Comparison of ENCODE assay signal across 17 mouse cellular contexts in genomic region chr3:122205753-122206152, GRCm38 (mm10). TPM values are rescaled to one million over a fixed set of nuclear protein-coding genes. Genes with fewer than 3 reads are reported as not detected.
A peak's percentile ranks its signal among the peaks of the same experiment; 100 is the strongest.
DNase-seq lines count a peak whose midpoint lies in the region; ATAC-seq and TF ChIP-seq lines count a peak whose summit lies in the region.
"Had no signal": no experiment of that assay in that cellular context is flagged by ENCODE, and none has a peak within 500 bp of the region (broad histone marks: within the 10 kb centered on the region; RNA-seq: fewer than 3 reads in every experiment).

No protein-coding gene starts in this region.

- H3K36me3 ChIP-seq in kidney, embryonic 14.5 days (ENCODE audit: control insufficient read depth, insufficient read depth, low read length), result no peaks in the 10 kb centered on the region
- H3K36me3 ChIP-seq in liver, embryonic 13.5 days, result no peaks in the 10 kb centered on the region
- H3K36me3 ChIP-seq in intestine, postnatal 0 days (ENCODE audit: control insufficient read depth, insufficient read depth), result no peaks in the 10 kb centered on the region
- H3K36me3 ChIP-seq: limb, embryonic 12.5 days; midbrain, embryonic 15.5 days; stomach, embryonic 15.5 days had no signal

- peak; percentile 3; the same call in 1 of the 2 replicates for ATAC-seq in cerebellum, adult (ENCODE audit: insufficient number of reproducible peaks, low FRiP score, low TSS enrichment)
- ATAC-seq in kidney, embryonic 14.5 days (ENCODE audit: low FRiP score, low TSS enrichment), result no peak
- ATAC-seq in liver, embryonic 13.5 days (ENCODE audit: low read depth), result no peak
- no peak for ATAC-seq in intestine, postnatal 0 days
- ATAC-seq: forebrain, embryonic 13.5 days; midbrain, embryonic 15.5 days had no signal

- DNase-seq in cerebellum, postnatal 36 days, result no peak
- no peak for DNase-seq in kidney, postnatal 36 days
- DNase-seq in liver, embryonic 13.5 days, result no peak
- no peak for DNase-seq in liver
- no peak for DNase-seq in T-cell, adult 2 months (ENCODE audit: low spot score)
- DNase-seq: gastrocnemius, adult 2 months; lung, adult 2 months; lung, postnatal 14 days; thymus, postnatal 36 days had no signal

- WGBS in kidney, embryonic 14.5 days, result 56% methylated on average over 6 of the region's 6 CpGs
- 72% methylated on average over 6 of the region's 6 CpGs for WGBS in liver, embryonic 13.5 days (ENCODE audit: insufficient replicate concordance)
- WGBS in intestine, postnatal 0 days, result 80% methylated on average over 6 of the region's 6 CpGs

- no peaks in the 10 kb centered on the region for H3K27me3 ChIP-seq in kidney, embryonic 14.5 days (ENCODE audit: control insufficient read depth, insufficient read depth, low read length)
- no peaks in the 10 kb centered on the region for H3K27me3 ChIP-seq in liver, embryonic 13.5 days
- no peaks in the 10 kb centered on the region for H3K27me3 ChIP-seq in intestine, postnatal 0 days (replicated peaks; ENCODE audit: control insufficient read depth, insufficient read depth, low read length)
- H3K27me3 ChIP-seq: forebrain, embryonic 13.5 days; limb, embryonic 12.5 days; midbrain, embryonic 15.5 days; stomach, embryonic 15.5 days had no signal

- H3K4me1 ChIP-seq in kidney, embryonic 14.5 days (ENCODE audit: control insufficient read depth, insufficient read depth, low read length), result peaks cover 10% of the 10 kb centered on the region; the same call in 1 of the 2 replicates
- peaks cover 19% of the 10 kb centered on the region for H3K4me1 ChIP-seq in liver, embryonic 13.5 days (replicated peaks)
- H3K4me1 ChIP-seq in intestine, postnatal 0 days (replicated peaks; ENCODE audit: control insufficient read depth, insufficient read depth, low read length), result 0 out of 2 replicates have a peak, but pooled peaks cover 13% of the 10 kb centered on the region

- TF ChIP-seq CTCF in intestine, postnatal 0 days (IDR thresholded peaks at IDR 0.05; ENCODE audit: low read depth), result no peak

- H3K27ac ChIP-seq in kidney, embryonic 14.5 days (ENCODE audit: low read depth, low read length), result peak overlapping the region; percentile 48
- H3K27ac ChIP-seq in liver, embryonic 13.5 days, result 0 out of 2 replicates have a peak overlapping the region, but pooled peaks have one; percentile 13
- H3K27ac ChIP-seq in intestine, postnatal 0 days (ENCODE audit: low read depth, low read length), result peak overlapping the region; percentile 73
- H3K27ac ChIP-seq: forebrain, embryonic 13.5 days; gastrocnemius, adult 2 months; hindbrain, embryonic 14.5 days; limb, embryonic 12.5 days; midbrain, embryonic 15.5 days; stomach, embryonic 15.5 days had no signal

- no peaks in the 10 kb centered on the region for H3K9me3 ChIP-seq in kidney, embryonic 14.5 days (ENCODE audit: control insufficient read depth, low read length)
- no peaks in the 10 kb centered on the region for H3K9me3 ChIP-seq in liver, embryonic 13.5 days (replicated peaks)
- H3K9me3 ChIP-seq in intestine, postnatal 0 days (ENCODE audit: control insufficient read depth), result no peaks in the 10 kb centered on the region
- H3K9me3 ChIP-seq: forebrain, embryonic 13.5 days; limb, embryonic 12.5 days; midbrain, embryonic 15.5 days; stomach, embryonic 15.5 days had no signal

- no peak overlapping the region for H3K4me3 ChIP-seq in kidney, embryonic 14.5 days (ENCODE audit: low read length)
- H3K4me3 ChIP-seq in liver, embryonic 13.5 days (replicated peaks), result no peak overlapping the region
- no peak overlapping the region for H3K4me3 ChIP-seq in intestine, postnatal 0 days (ENCODE audit: low read depth, low read length)
- H3K4me3 ChIP-seq: forebrain, embryonic 13.5 days; gastrocnemius, adult 2 months; limb, embryonic 12.5 days; midbrain, embryonic 15.5 days; stomach, embryonic 15.5 days had no signal

- H3K4me2 ChIP-seq in kidney, embryonic 14.5 days (replicated peaks; ENCODE audit: low read depth, low read length), result no peak overlapping the region
- H3K4me2 ChIP-seq in liver, embryonic 13.5 days, result no peak overlapping the region
- peak overlapping the region; percentile 27 for H3K4me2 ChIP-seq in intestine, postnatal 0 days (replicated peaks; ENCODE audit: low read depth)
- H3K4me2 ChIP-seq: forebrain, embryonic 13.5 days; hindbrain, embryonic 14.5 days; limb, embryonic 12.5 days; midbrain, embryonic 15.5 days; stomach, embryonic 15.5 days had no signal

- no peak overlapping the region for H3K9ac ChIP-seq in kidney, embryonic 14.5 days (ENCODE audit: low read depth, low read length)
- no peak overlapping the region for H3K9ac ChIP-seq in liver, embryonic 13.5 days
- H3K9ac ChIP-seq in intestine, postnatal 0 days (ENCODE audit: low read depth, low read length), result 0 out of 2 replicates have a peak overlapping the region, but pooled peaks have one; percentile 1
- H3K9ac ChIP-seq: forebrain, embryonic 13.5 days; hindbrain, embryonic 14.5 days; limb, embryonic 12.5 days; midbrain, embryonic 15.5 days; stomach, embryonic 15.5 days had no signal

RNA-seq across cellular contexts. Expression of gene Gclm, which starts 39.6 kb away (rescaled TPM):
- polyA plus RNA-seq in kidney, embryonic 14.5 days (2014; fragmentation: Nextera tagmentation; extraction: Ambion mirVana), result 67.9 and 76.2 TPM in 2 replicates
- 455 and 466 TPM in 2 replicates for polyA plus RNA-seq in liver, embryonic 13.5 days (2015; fragmentation: Nextera tagmentation; extraction: Ambion mirVana)
- polyA plus RNA-seq in intestine, postnatal 0 days (2015; fragmentation: Nextera tagmentation; extraction: Ambion mirVana), result 382 and 400 TPM in 2 replicates

Comparison
In these comparisons a context has a peak if more than half of its experiments do, and no peak if none do; other contexts are left out.
1. H3K27ac ChIP-seq: peak in every context shown above with its lines; median percentile 73 in intestine, postnatal 0 days; 48 in kidney, embryonic 14.5 days; 13 in liver, embryonic 13.5 days.